28 mouse cellular contexts compared by ENCODE assay signal in genomic region chr10:21868623-21869022, GRCm38 (mm10). TPM values are rescaled to one million over a fixed set of nuclear protein-coding genes. Genes with fewer than 3 reads are reported as not detected.
DNase-seq lines count a peak whose midpoint lies in the region; ATAC-seq and TF ChIP-seq lines count a peak whose summit lies in the region.
"Had no signal": no experiment of that assay in that cellular context is flagged by ENCODE, and none has a peak within 500 bp of the region (broad histone marks: within the 10 kb centered on the region; RNA-seq: fewer than 3 reads in every experiment).

No protein-coding gene starts in this region.

- no peaks in the 10 kb centered on the region for H3K36me3 ChIP-seq in hindbrain, postnatal 0 days (ENCODE audit: insufficient read depth, low read length)
- no peaks in the 10 kb centered on the region for H3K36me3 ChIP-seq in hindbrain, embryonic 11.5 days (ENCODE audit: control insufficient read depth, insufficient read depth, low read length)
- H3K36me3 ChIP-seq: embryonic facial prominence, embryonic 10.5 days; embryonic facial prominence, embryonic 15.5 days; forebrain, embryonic 12.5 days; G1E; heart, embryonic 10.5 days; heart, embryonic 15.5 days; hindbrain, embryonic 12.5 days; kidney, embryonic 15.5 days; stomach, embryonic 15.5 days had no signal

- 0 out of 2 replicates have a peak overlapping the region, but pooled peaks have one; percentile 8 for H3K27ac ChIP-seq in hindbrain, postnatal 0 days
- no peak overlapping the region for H3K27ac ChIP-seq in hindbrain, embryonic 11.5 days (ENCODE audit: low read depth, low read length)
- H3K27ac ChIP-seq: embryonic facial prominence, embryonic 10.5 days; embryonic facial prominence, embryonic 15.5 days; forebrain, embryonic 12.5 days; heart, embryonic 10.5 days; heart, embryonic 15.5 days; hindbrain, embryonic 12.5 days; kidney, embryonic 15.5 days; liver, embryonic 14.5 days; macrophage; stomach, embryonic 15.5 days had no signal

- no peaks in the 10 kb centered on the region for H3K4me1 ChIP-seq in hindbrain, postnatal 0 days (ENCODE audit: insufficient read depth, low read length)
- no peaks in the 10 kb centered on the region for H3K4me1 ChIP-seq in hindbrain, embryonic 11.5 days (replicated peaks; ENCODE audit: control insufficient read depth, insufficient read depth, low read length)
- H3K4me1 ChIP-seq: embryonic facial prominence, embryonic 15.5 days; forebrain, embryonic 12.5 days; heart, embryonic 15.5 days; hindbrain, embryonic 12.5 days; stomach, embryonic 15.5 days had no signal

- TF ChIP-seq CTCF in hindbrain, postnatal 0 days (IDR thresholded peaks at IDR 0.05; ENCODE audit: low read depth), result no peak

- H3K27me3 ChIP-seq in hindbrain, postnatal 0 days (ENCODE audit: insufficient read depth, low read length), result no peaks in the 10 kb centered on the region
- H3K27me3 ChIP-seq in hindbrain, embryonic 11.5 days (ENCODE audit: control insufficient read depth, insufficient read depth, low read length), result no peaks in the 10 kb centered on the region
- H3K27me3 ChIP-seq: embryonic facial prominence, embryonic 15.5 days; forebrain, embryonic 12.5 days; heart, embryonic 15.5 days; hindbrain, embryonic 12.5 days; kidney, embryonic 15.5 days; stomach, embryonic 15.5 days had no signal

- no peak overlapping the region for H3K4me2 ChIP-seq in hindbrain, postnatal 0 days (ENCODE audit: low read depth, low read length)
- no peak overlapping the region for H3K4me2 ChIP-seq in hindbrain, embryonic 11.5 days (replicated peaks; ENCODE audit: low read depth, low read length)
- H3K4me2 ChIP-seq: embryonic facial prominence, embryonic 15.5 days; forebrain, embryonic 12.5 days; heart, embryonic 15.5 days; hindbrain, embryonic 12.5 days; kidney, embryonic 15.5 days; stomach, embryonic 15.5 days had no signal

- WGBS in hindbrain, postnatal 0 days, result 66% methylated on average over 4 of the region's 4 CpGs
- 92% methylated on average over 4 of the region's 4 CpGs for WGBS in hindbrain, embryonic 11.5 days

- DNase-seq in hindbrain, postnatal 0 days (ENCODE audit: low spot score), result peak; percentile 11
- no peak for DNase-seq in hindbrain, embryonic 11.5 days (ENCODE audit: low spot score)
- DNase-seq in brain, adult 2 months (ENCODE audit: low read depth, low spot score), result peak; percentile 96
- DNase-seq in cerebellum, adult 18-20 months, result peak; percentile 88 to 94
- DNase-seq in cerebellum, postnatal 10 days, result peak; percentile 89 to 90
- no peak for DNase-seq in adrenal gland, postnatal 14 days
- no peak for DNase-seq in heart, adult 8-10 months (ENCODE audit: low spot score)
- DNase-seq: adrenal gland, postnatal 25 days; forebrain, postnatal 0 days; kidney, adult 11 months; layer of hippocampus, postnatal 36 days; liver; lung, adult 2 months; lung, postnatal 10 days; right cerebral cortex, postnatal 25 days; thymus, postnatal 14 days had no signal

- no peak overlapping the region for H3K9ac ChIP-seq in hindbrain, postnatal 0 days (replicated peaks; ENCODE audit: low read length)
- H3K9ac ChIP-seq in hindbrain, embryonic 11.5 days (ENCODE audit: low read depth, low read length), result no peak overlapping the region
- H3K9ac ChIP-seq: embryonic facial prominence, embryonic 15.5 days; forebrain, embryonic 12.5 days; forebrain, postnatal 0 days; heart, embryonic 15.5 days; hindbrain, embryonic 12.5 days; kidney, embryonic 15.5 days; liver, embryonic 14.5 days; stomach, embryonic 15.5 days had no signal

- no peaks in the 10 kb centered on the region for H3K9me3 ChIP-seq in hindbrain, postnatal 0 days (ENCODE audit: low read length)
- H3K9me3 ChIP-seq in hindbrain, embryonic 11.5 days (ENCODE audit: control insufficient read depth, low read length), result no peaks in the 10 kb centered on the region
- H3K9me3 ChIP-seq: embryonic facial prominence, embryonic 10.5 days; embryonic facial prominence, embryonic 15.5 days; forebrain, embryonic 12.5 days; G1E; heart, embryonic 10.5 days; heart, embryonic 15.5 days; hindbrain, embryonic 12.5 days; kidney, embryonic 15.5 days; stomach, embryonic 15.5 days had no signal

- 0 out of 2 replicates have a peak, but pooled peaks have one; percentile 63 for ATAC-seq in hindbrain, postnatal 0 days
- ATAC-seq in hindbrain, embryonic 11.5 days (ENCODE audit: low FRiP score), result no peak
- ATAC-seq in monocyte, adult 5-6 weeks (replicated peaks; ENCODE audit: insufficient number of reproducible peaks, low FRiP score, low TSS enrichment, poor library complexity, severe bottlenecking), result no peak
- ATAC-seq: forebrain, postnatal 0 days had no signal

- no peak overlapping the region for H3K4me3 ChIP-seq in hindbrain, postnatal 0 days (ENCODE audit: low read length)
- no peak overlapping the region for H3K4me3 ChIP-seq in hindbrain, embryonic 11.5 days (ENCODE audit: low read depth, low read length)
- H3K4me3 ChIP-seq: embryonic facial prominence, embryonic 10.5 days; embryonic facial prominence, embryonic 15.5 days; forebrain, embryonic 12.5 days; heart, embryonic 10.5 days; heart, embryonic 15.5 days; hindbrain, embryonic 12.5 days; kidney, embryonic 15.5 days; stomach, embryonic 15.5 days had no signal

RNA-seq across cellular contexts. Expression of gene Sgk1, which starts 13.4 kb away (rescaled TPM):
- total RNA-seq in hindbrain, postnatal 0 days (2014; rRNA removed), result 71.8 and 75.1 TPM in 2 replicates
- 57.1 and 57.5 TPM in 2 replicates for polyA plus RNA-seq in hindbrain, postnatal 0 days (2015; fragmentation: Nextera tagmentation; extraction: Ambion mirVana)
- polyA plus RNA-seq in hindbrain, embryonic 11.5 days (2014; fragmentation: Nextera tagmentation; extraction: Ambion mirVana), result 24.6 and 25.6 TPM in 2 replicates
- 323 to 475 TPM (median 431 TPM) in 3 replicates for total RNA-seq in monocyte, adult 5-6 weeks (2017)
- total RNA-seq in adrenal gland, postnatal 14 days (2021), result 173 and 192 TPM in 2 replicates
- total RNA-seq in heart, adult 8-10 months (2022), result 10 to 100 TPM; 29.3 to 60.0 (median 43.0) TPM

Comparison
In these comparisons a context has a peak if more than half of its experiments do, and no peak if none do; other contexts are left out.
1. DNase-seq: peak in hindbrain, postnatal 0 days (single experiment), brain, adult 2 months (single experiment), cerebellum, adult 18-20 months (2 of 2) and cerebellum, postnatal 10 days (2 of 2); none in hindbrain, embryonic 11.5 days (single experiment), adrenal gland, postnatal 14 days (single experiment) and heart, adult 8-10 months (single experiment).